Mouse (Mus musculus): ENCODE measurements around the gene Ugp2.

- TF ChIP-seq POLR2A (IDR thresholded peaks at IDR 0.05; ENCODE audit: control insufficient read depth, low read depth, low read length) (no peak), CTCF (IDR thresholded peaks at IDR 0.05; ENCODE audit: control insufficient read depth, insufficient read depth, insufficient replicate concordance, low read depth, low read length) (no peak)
These were observed 84.6 kb downstream of the Ugp2 start for GRCm38 (mm10) chr11:21286391-21286790.

All from testis, adult 2 months (tissue).